10 mouse cellular contexts compared by ENCODE assay signal in genomic region chr2:68873653-68874441, GRCm38 (mm10). TPM values are rescaled to one million over a fixed set of nuclear protein-coding genes. Genes with fewer than 3 reads are reported as not detected.
DNase-seq lines count a peak whose midpoint lies in the region; ATAC-seq and TF ChIP-seq lines count a peak whose summit lies in the region.
"Had no signal": no experiment of that assay in that cellular context is flagged by ENCODE, and none has a peak within 500 bp of the region (broad histone marks: within the 10 kb centered on the region; RNA-seq: fewer than 3 reads in every experiment).

No protein-coding gene starts in this region.

- H3K9me3 ChIP-seq in lung, embryonic 15.5 days, result no peaks in the 10 kb centered on the region
- peaks cover 6% of the 10 kb centered on the region; the same call in 1 of the 2 replicates for H3K9me3 ChIP-seq in G1E (replicated peaks)
- H3K9me3 ChIP-seq in embryonic facial prominence, embryonic 15.5 days (replicated peaks), result no peaks in the 10 kb centered on the region
- H3K9me3 ChIP-seq: stomach, embryonic 15.5 days had no signal

- 46% methylated on average over 15 of the region's 15 CpGs for WGBS in lung, embryonic 15.5 days
- 48% methylated on average over 15 of the region's 15 CpGs for WGBS in lung, adult 2 months
- 65% methylated on average over 15 of the region's 15 CpGs for WGBS in embryonic facial prominence, embryonic 15.5 days

- H3K27me3 ChIP-seq in lung, embryonic 15.5 days, result no peaks in the 10 kb centered on the region
- H3K27me3 ChIP-seq in G1E (ENCODE audit: insufficient read depth, low read length), result no peaks in the 10 kb centered on the region
- no peaks in the 10 kb centered on the region for H3K27me3 ChIP-seq in embryonic facial prominence, embryonic 15.5 days
- H3K27me3 ChIP-seq: stomach, embryonic 15.5 days had no signal

- H3K9ac ChIP-seq in lung, embryonic 15.5 days, result no peak overlapping the region
- no peak overlapping the region for H3K9ac ChIP-seq in embryonic facial prominence, embryonic 15.5 days
- H3K9ac ChIP-seq: stomach, embryonic 15.5 days had no signal

- H3K4me2 ChIP-seq in lung, embryonic 15.5 days, result no peak overlapping the region
- H3K4me2 ChIP-seq in embryonic facial prominence, embryonic 15.5 days (replicated peaks), result no peak overlapping the region
- H3K4me2 ChIP-seq: stomach, embryonic 15.5 days had no signal

- no peak for TF ChIP-seq POLR2A in lung, adult 2 months (IDR thresholded peaks at IDR 0.05; ENCODE audit: borderline replicate concordance, extremely low read depth, low read depth, low read length)

- no peak for DNase-seq in lung, adult 2 months
- peak; percentile 36 for DNase-seq in G1E (ENCODE audit: low spot score)
- DNase-seq in left cerebral cortex, adult 18-20 months (ENCODE audit: low spot score in 2 of 2), result no peak
- no peak for DNase-seq in cerebellum, postnatal 4 days (ENCODE audit: low spot score in 2 of 2)
- DNase-seq: cerebellum, adult 8-10 months had no signal

- H3K4me3 ChIP-seq in lung, embryonic 15.5 days, result no peak overlapping the region
- H3K4me3 ChIP-seq in lung, adult 2 months (replicated peaks; ENCODE audit: extremely low read depth, low read depth, low read length), result no peak overlapping the region
- H3K4me3 ChIP-seq in G1E (ENCODE audit: low read depth, low read length), result peak overlapping the region; percentile 61; the same call in 1 of the 2 replicates
- no peak overlapping the region for H3K4me3 ChIP-seq in embryonic facial prominence, embryonic 15.5 days (replicated peaks)
- H3K4me3 ChIP-seq: stomach, embryonic 15.5 days had no signal

- H3K27ac ChIP-seq in lung, embryonic 15.5 days, result no peak overlapping the region
- no peak overlapping the region for H3K27ac ChIP-seq in embryonic facial prominence, embryonic 15.5 days (replicated peaks)
- H3K27ac ChIP-seq: stomach, embryonic 15.5 days had no signal

- H3K36me3 ChIP-seq in lung, embryonic 15.5 days, result no peaks in the 10 kb centered on the region
- H3K36me3 ChIP-seq in G1E (replicated peaks), result peaks cover 38% of the 10 kb centered on the region
- H3K36me3 ChIP-seq in embryonic facial prominence, embryonic 15.5 days, result no peaks in the 10 kb centered on the region
- H3K36me3 ChIP-seq: stomach, embryonic 15.5 days had no signal

- ATAC-seq in lung, embryonic 15.5 days (ENCODE audit: borderline replicate concordance, extremely low read depth, low FRiP score, low TSS enrichment), result peak; percentile 68; the same call in 1 of the 2 replicates
- peak; percentile 11 for ATAC-seq in G1E (ENCODE audit: extremely low read depth, insufficient number of reproducible peaks, low FRiP score, poor library complexity, severe bottlenecking)
- peak; percentile 65; the same call in 1 of the 2 replicates for ATAC-seq in embryonic facial prominence, embryonic 15.5 days (ENCODE audit: insufficient number of reproducible peaks, low FRiP score, low TSS enrichment, low read depth)
- 0 out of 2 replicates have a peak, but pooled peaks have one; percentile 2 for ATAC-seq in megakaryocyte progenitor cell, adult 5-6 weeks (replicated peaks; ENCODE audit: poor library complexity)
- no peak for ATAC-seq in erythroid progenitor cell, adult 5-6 weeks (replicated peaks; ENCODE audit: low FRiP score, poor library complexity, severe bottlenecking)

- no peak for TF ChIP-seq CTCF in lung, adult 2 months (IDR thresholded peaks at IDR 0.05; ENCODE audit: insufficient read depth, low read length)
- no peak for TF ChIP-seq CTCF in G1E (IDR thresholded peaks at IDR 0.05; ENCODE audit: low read depth, low read length)

- H3K4me1 ChIP-seq in lung, embryonic 15.5 days, result peaks cover 22% of the 10 kb centered on the region
- peaks cover 10% of the 10 kb centered on the region; the same call in 1 of the 2 replicates for H3K4me1 ChIP-seq in lung, adult 2 months (ENCODE audit: control insufficient read depth, insufficient read depth, low read length)
- H3K4me1 ChIP-seq in G1E (ENCODE audit: insufficient read depth, low read depth, low read length), result peaks cover 81% of the 10 kb centered on the region
- peaks cover 16% of the 10 kb centered on the region for H3K4me1 ChIP-seq in embryonic facial prominence, embryonic 15.5 days

RNA-seq across cellular contexts. Expression of gene Cers6, which starts 12.6 kb away (rescaled TPM):
- 18.9 and 21.3 TPM in 2 replicates for polyA plus RNA-seq in lung, embryonic 15.5 days (2015; fragmentation: Nextera tagmentation; extraction: Ambion mirVana)
- 10.7 and 16.2 TPM in 2 replicates for polyA plus RNA-seq in lung, adult 2 months (2012; rRNA removed)
- total RNA-seq in G1E (2014; fragmentation: Nextera tagmentation) (92.4 and 103 TPM in 2 replicates), G1E (2017) (51.5 and 55.7 TPM in 2 replicates)
- 14.8 and 19.7 TPM in 2 replicates for polyA plus RNA-seq in G1E (2012)
- 29.6 and 34.3 TPM in 2 replicates for polyA plus RNA-seq in embryonic facial prominence, embryonic 15.5 days (2015; fragmentation: Nextera tagmentation; extraction: Ambion mirVana)
- 78.2 and 79.0 TPM in 2 replicates for total RNA-seq in megakaryocyte progenitor cell, adult 5-6 weeks (2015)
- 28.8 and 36.5 TPM in 2 replicates for total RNA-seq in megakaryocyte progenitor cell, adult 5-6 weeks (2017)
- 10.9 and 11.5 TPM in 2 replicates for total RNA-seq in erythroid progenitor cell, adult 5-6 weeks (2015; ENCODE audit: low replicate concordance)
- total RNA-seq in erythroid progenitor cell, adult 5-6 weeks (2017; ENCODE audit: low replicate concordance), result 3.3 and 7.3 TPM in 2 replicates
- total RNA-seq in left cerebral cortex, adult 18-20 months (2021), result 10 to 100 TPM; 64.6 to 74.1 TPM
